Mouse (Mus musculus): ENCODE data around the gene Adra2c.

GRCm38 (mm10) chr5:35305332-35305731, 27.2 kb downstream of the Adra2c start:
- TF ChIP-seq GATA1 (IDR thresholded peaks at IDR 0.05; ENCODE audit: low read length) = no peak
- TF ChIP-seq TAL1 (IDR thresholded peaks at IDR 0.05; ENCODE audit: low read length) = no peak

All from erythroblast, embryonic 14.5 days (primary cell).